Mouse (Mus musculus) ES-E14 (cell line): ENCODE results near the gene Pheta1. TPM values are rescaled to one million over a fixed set of nuclear protein-coding genes. Genes with fewer than 3 reads are reported as not detected.
"Not testable (repeated sequence)": the region's sequence is repeated elsewhere in the genome, so short reads cannot be mapped to it uniquely, and the experiment has no call there.

ENCODE experiments used
- DNase-seq: peaks from one replicate; pipeline ENCODE4 v3.0.0-alpha.2; 2013; ENCODE audit warnings: low read depth, low spot score
- H3K27ac ChIP-seq: 2 replicates; pipeline ENCODE4 v1.5.1; 2012; ENCODE audit warnings: low read depth, mild to moderate bottlenecking, low read length, moderate library complexity, mixed read lengths; ENCODE audit not compliant: poor library complexity, insufficient read depth, severe bottlenecking
- H3K36me3 ChIP-seq: 2 replicates; pipeline ENCODE4 v1.6.1; 2012; ENCODE audit warnings: mild to moderate bottlenecking, low read length, moderate library complexity, mixed read lengths; ENCODE audit not compliant: control insufficient read depth, poor library complexity, insufficient read depth, severe bottlenecking
- H3K4me1 ChIP-seq, 2 experiments: fragments of 150-350 bp in 1 of 2; sonication (generic) in 1 of 2; 2 replicates each; pipeline ENCODE4 v1.6.1; 2012; ENCODE audit warnings: low read length in 2 of 2, mild to moderate bottlenecking in 1 of 2, mixed read lengths in 1 of 2; ENCODE audit not compliant: control insufficient read depth in 2 of 2, insufficient read depth in 2 of 2, poor library complexity in 1 of 2
- H3K4me3 ChIP-seq, 2 experiments: fragments of 150-350 bp in 1 of 2; sonication (generic) in 1 of 2; 2 replicates each; pipeline ENCODE4 v1.5.1; 2012; ENCODE audit warnings: low read length in 2 of 2, low read depth in 1 of 2, mild to moderate bottlenecking in 1 of 2, mixed read lengths in 1 of 2; ENCODE audit not compliant: insufficient read depth in 1 of 2, poor library complexity in 1 of 2, severe bottlenecking in 1 of 2
- H3K9ac ChIP-seq: 2 replicates; pipeline ENCODE4 v1.6.1; 2012; ENCODE audit warnings: low read depth, mild to moderate bottlenecking, low read length, mixed read lengths; ENCODE audit not compliant: poor library complexity, insufficient read depth, severe bottlenecking
- H3K9me3 ChIP-seq: fragments of 150-350 bp; sonication (generic); 2 replicates; pipeline ENCODE4 v1.6.1; 2012; ENCODE audit warnings: low read depth, mild to moderate bottlenecking, low read length; ENCODE audit not compliant: control insufficient read depth, insufficient read depth
- CHD2 ChIP-seq: IDR thresholded peaks from 2 replicates; pipeline ENCODE4 v1.6.1; 2014; ENCODE audit warnings: mild to moderate bottlenecking, low read depth, low read length, inconsistent platforms
- HCFC1 ChIP-seq: IDR thresholded peaks from 2 replicates; pipeline ENCODE4 v1.6.1; 2012; ENCODE audit warnings: low read length, inconsistent platforms, borderline replicate concordance; ENCODE audit not compliant: insufficient read depth
- MAFK ChIP-seq: IDR thresholded peaks from 2 replicates; pipeline ENCODE4 v1.6.1; 2014; ENCODE audit warnings: mild to moderate bottlenecking, low read depth, low read length, inconsistent platforms; ENCODE audit not compliant: insufficient read depth
- ZC3H11A ChIP-seq: IDR thresholded peaks from 2 replicates; pipeline ENCODE4 v1.6.1; 2012; ENCODE audit warnings: low read depth, mild to moderate bottlenecking, inconsistent platforms, low read length, borderline replicate concordance
- ZNF384 ChIP-seq: IDR thresholded peaks from 2 replicates; pipeline ENCODE4 v1.6.1; 2012; ENCODE audit warnings: low read depth, low read length, inconsistent platforms
- in situ Hi-C, 2 experiments: fragments of 600-800 bp; cut with MboI; formaldehyde crosslinking; loops; one replicate each; pipeline ENCODE4 v1.15.1; 2025; ENCODE audit warnings: low sequenced_read_pairs in 2 of 2, inconsistent platforms in 1 of 2; ENCODE audit not compliant: unreplicated experiment in 2 of 2
- total RNA-seq: library from RNA; depleted of rRNA; stranded (reverse); fragments of 300-350 nt; gene quantifications from 2 replicates; pipeline ENCODE4 v1.2.3, GENCODE M21; 2012

Gene Pheta1
- total RNA-seq, 1 experiment, result 13.6 TPM

GRCm38 (mm10) chr5:121842665-121843118, 6.1 kb upstream of the Pheta1 start:
- in situ Hi-C loops, result no loop called here
- no peak for DNase-seq
- Histone ChIP-seq H3K4me1 (peaks cover 6 to 22% of the 10 kb centered on the region in 2 experiments), H3K9me3 (no peaks in the 10 kb centered on the region), H3K27ac (no peak overlapping the region), H3K9ac (peak overlapping the region; percentile 63), H3K4me3 (peak overlapping the region; percentile 63 to 67), H3K36me3 (no peaks in the 10 kb centered on the region)
- TF ChIP-seq ZC3H11A (0 out of 2 replicates have a peak, but pooled peaks have one; percentile 43), HCFC1 (no peak)

DNA sequence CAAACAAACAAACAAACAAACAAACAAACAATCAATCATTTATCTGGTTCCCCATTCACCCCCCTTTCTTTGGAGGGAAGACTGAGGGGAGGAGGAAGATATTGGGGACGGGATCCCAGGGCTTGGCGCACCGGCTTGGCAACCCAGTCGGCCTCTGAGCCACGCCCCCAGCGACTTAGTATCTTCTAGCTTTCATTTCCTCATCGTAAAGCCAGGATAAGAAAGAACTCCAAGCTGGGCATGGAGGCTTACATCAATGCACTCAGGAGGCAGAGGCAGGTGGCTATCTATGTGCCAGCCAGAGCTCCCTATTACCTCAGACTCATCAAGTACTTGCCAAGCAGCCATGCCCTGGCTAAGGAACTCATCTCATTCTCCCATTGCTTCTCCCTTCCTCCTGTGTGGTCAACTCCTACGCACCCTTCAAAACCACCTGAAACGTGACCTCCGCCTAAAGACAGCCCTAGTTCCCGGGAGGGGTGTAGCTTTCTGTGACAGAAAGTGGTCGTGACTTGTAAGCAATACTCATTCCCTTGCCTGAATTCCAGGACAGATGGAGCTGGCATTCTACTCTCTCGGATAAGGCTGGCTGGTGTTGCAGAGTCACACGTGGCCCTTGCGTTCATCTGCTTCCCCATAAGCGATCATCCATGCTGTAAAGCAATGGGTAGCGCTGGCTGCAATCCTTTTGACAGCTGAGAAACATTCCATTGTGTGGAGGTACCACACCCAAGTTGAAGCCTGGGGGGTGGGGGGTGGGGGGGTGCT, 5.5 kb upstream of the Pheta1 start:
- no peaks in the 10 kb centered on the region for H3K36me3 ChIP-seq
- DNase-seq, result no peak
- H3K27ac ChIP-seq, result no peak overlapping the region
- in situ Hi-C loops, result no loop called here
- peaks cover 4 to 17% of the 10 kb centered on the region in 2 experiments for H3K4me1 ChIP-seq
- H3K4me3 ChIP-seq, result peak overlapping the region; percentile 63 to 67
- no peak overlapping the region for H3K9ac ChIP-seq
- no peak for TF ChIP-seq ZNF384
- no peak for TF ChIP-seq HCFC1
- TF ChIP-seq CHD2, result no peak
- TF ChIP-seq ZC3H11A, result no peak
- TF ChIP-seq MAFK, result no peak
- no peaks in the 10 kb centered on the region for H3K9me3 ChIP-seq

GRCm38 (mm10) chr5:121845361-121845760, 3.4 kb upstream of the Pheta1 start:
- in situ Hi-C loops, result no loop called here
- Histone ChIP-seq H3K4me3 (peak overlapping the region in 1 of 2 experiments; percentile 59; a peak in 3 of 4 replicates), H3K4me1 (peaks cover 2 to 16% of the 10 kb centered on the region in 2 experiments; a peak in 3 of 4 replicates)

GRCm38 (mm10) chr5:121846322-121846721, 2.5 kb upstream of the Pheta1 start:
- in situ Hi-C loops, result no loop called here
- H3K4me1 ChIP-seq, result peaks cover 2 to 16% of the 10 kb centered on the region in 2 experiments; a peak in 3 of 4 replicates
- H3K4me3 ChIP-seq, result peak overlapping the region; percentile 34 to 59; a peak in 3 of 4 replicates
- no peak overlapping the region for H3K27ac ChIP-seq
- no peak for DNase-seq
- H3K9me3 ChIP-seq, result no peaks in the 10 kb centered on the region
- peak overlapping the region; percentile 24; the same call in 1 of the 2 replicates for H3K9ac ChIP-seq
- H3K36me3 ChIP-seq, result no peaks in the 10 kb centered on the region; the same call in 1 of the 2 replicates
- no peak for TF ChIP-seq MAFK
- TF ChIP-seq ZNF384, result no peak
- no peak for TF ChIP-seq CHD2
- no peak for TF ChIP-seq ZC3H11A
- no peak for TF ChIP-seq HCFC1

More at GRCm38 (mm10) chr5:121845361-121845760, 3.4 kb upstream of the Pheta1 start:
- H3K36me3 ChIP-seq, result no peaks in the 10 kb centered on the region
- no peaks in the 10 kb centered on the region for H3K9me3 ChIP-seq
- no peak overlapping the region for H3K27ac ChIP-seq
- TF ChIP-seq ZC3H11A (no peak), HCFC1 (no peak), ZNF384 (no peak), MAFK (no peak), CHD2 (no peak)
- no peak for DNase-seq
- peak overlapping the region; percentile 35; the same call in 1 of the 2 replicates for H3K9ac ChIP-seq

GRCm38 (mm10) chr5:121847269-121847668, 1.5 kb upstream of the Pheta1 start:
- H3K27ac ChIP-seq, H3K9me3 ChIP-seq, H3K36me3 ChIP-seq, in situ Hi-C loops, DNase-seq, H3K9ac ChIP-seq, H3K4me3 ChIP-seq: not testable (repeated sequence)
- H3K4me1 ChIP-seq, result peaks cover 4 to 20% of the 10 kb centered on the region in 2 experiments; a peak in 3 of 4 replicates
